Mouse (Mus musculus): ENCODE results near the gene Arhgap17.

GRCm38 (mm10) chr7:123273056-123273455, 96.7 kb downstream of the Arhgap17 start:
- TF ChIP-seq CTCF (conservative IDR thresholded peaks at IDR 0.05; ENCODE audit: low read length) (no peak), NANOG (IDR thresholded peaks at IDR 0.05; ENCODE audit: borderline replicate concordance, low read length) (no peak)

All from E14TG2a.4 (cell line).